Mouse (Mus musculus): ENCODE results near the gene Izumo1. TPM values are rescaled to one million over a fixed set of nuclear protein-coding genes. Genes with fewer than 3 reads are reported as not detected.

Gene Izumo1
- polyA plus RNA-seq, 1 experiment from 2014 or later: 0.19 TPM

GRCm38 (mm10) chr7:45632499-45632898 lies 10.9 kb downstream of the Izumo1 start:
- no peak overlapping the region for H3K4me3 ChIP-seq (ENCODE audit: low read depth, low read length)
- peak; percentile 64 for DNase-seq (ENCODE audit: low spot score)

DNA sequence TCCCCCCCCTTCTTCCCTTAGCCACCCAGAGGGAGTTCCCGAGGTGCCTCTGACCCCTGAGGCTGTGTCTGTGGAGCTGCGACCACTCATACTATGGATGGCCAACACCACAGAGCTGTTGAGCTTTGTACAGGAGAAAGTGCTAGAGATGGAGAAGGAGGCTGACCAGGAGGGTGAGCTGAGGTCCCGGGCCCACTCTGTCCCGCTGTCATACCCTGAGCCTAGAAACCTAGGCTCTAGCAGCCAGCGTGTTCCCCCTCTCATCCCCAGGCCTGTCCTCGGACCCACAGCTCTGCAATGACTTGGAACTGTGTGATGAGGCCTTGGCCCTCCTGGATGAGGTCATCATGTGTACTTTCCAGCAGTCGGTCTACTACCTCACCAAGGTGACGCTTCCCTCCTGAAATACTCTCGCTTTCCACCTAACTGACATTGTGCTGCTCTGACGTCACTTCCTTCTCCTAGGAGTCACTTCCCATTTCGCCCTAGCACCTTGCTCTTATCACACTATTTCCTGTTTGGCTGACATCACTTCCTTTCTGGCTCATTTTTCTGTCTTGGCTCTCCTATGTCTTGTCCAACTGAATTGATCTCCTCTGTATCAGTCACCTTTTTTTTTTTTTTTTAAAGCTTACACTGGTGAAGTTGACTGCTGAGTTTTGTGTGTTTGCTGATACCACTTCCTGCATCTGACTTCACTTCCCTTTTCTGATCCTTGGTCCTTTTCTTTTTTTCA lies 13.5 kb downstream of the Izumo1 start:
- Histone ChIP-seq H3K4me1 (ENCODE audit: insufficient read depth, low read depth, low read length) (peaks cover 20% of the 10 kb centered on the region; the same call in 1 of the 2 replicates), H3K27me3 (replicated peaks; ENCODE audit: insufficient read depth, low read length) (no peaks in the 10 kb centered on the region), H3K9ac (replicated peaks; ENCODE audit: low read depth) (no peak overlapping the region), H3K36me3 (ENCODE audit: insufficient read depth, low read length) (0 out of 2 replicates have a peak, but pooled peaks cover 5% of the 10 kb centered on the region), H3K4me2 (replicated peaks; ENCODE audit: low read depth, low read length) (no peak overlapping the region), H3K9me3 (ENCODE audit: low read length) (no peaks in the 10 kb centered on the region), H3K27ac (ENCODE audit: low read length) (peak overlapping the region; percentile 71), H3K4me3 (ENCODE audit: low read depth, low read length) (no peak overlapping the region)
- ATAC-seq: peak; percentile 42
- 62% methylated on average over 11 of the region's 11 CpGs for WGBS
- no peak for TF ChIP-seq CTCF (IDR thresholded peaks at IDR 0.05)
- peak; percentile 85 for TF ChIP-seq EP300 (IDR thresholded peaks at IDR 0.05)
- DNase-seq (ENCODE audit: low spot score): peak; percentile 85

More at GRCm38 (mm10) chr7:45632499-45632898, 10.9 kb downstream of the Izumo1 start:
- H3K36me3 ChIP-seq (ENCODE audit: insufficient read depth, low read length): 0 out of 2 replicates have a peak, but pooled peaks cover 5% of the 10 kb centered on the region
- TF ChIP-seq CTCF (IDR thresholded peaks at IDR 0.05) (peak; percentile 65), EP300 (IDR thresholded peaks at IDR 0.05) (no peak)
- H3K9me3 ChIP-seq (ENCODE audit: low read length): no peaks in the 10 kb centered on the region
- no peak overlapping the region for H3K9ac ChIP-seq (replicated peaks; ENCODE audit: low read depth)
- peak overlapping the region; percentile 20; the same call in 1 of the 2 replicates for H3K27ac ChIP-seq (ENCODE audit: low read length)
- peak; percentile 20 for ATAC-seq
- WGBS: 27% methylated on average over 29 of the region's 35 CpGs
- H3K4me2 ChIP-seq (replicated peaks; ENCODE audit: low read depth, low read length): peak overlapping the region; percentile 34
- H3K4me1 ChIP-seq (ENCODE audit: insufficient read depth, low read depth, low read length): peaks cover 14% of the 10 kb centered on the region; the same call in 1 of the 2 replicates
- H3K27me3 ChIP-seq (replicated peaks; ENCODE audit: insufficient read depth, low read length): no peaks in the 10 kb centered on the region

- no peak overlapping the region for H3K4me2 ChIP-seq (replicated peaks; ENCODE audit: low read depth, low read length)
- H3K27ac ChIP-seq (ENCODE audit: low read length): peak overlapping the region; percentile 66
- peak; percentile 75 for DNase-seq (ENCODE audit: low spot score)
- H3K4me3 ChIP-seq (ENCODE audit: low read depth, low read length): no peak overlapping the region
- 41% methylated on average over 15 of the region's 15 CpGs for WGBS
- no peaks in the 10 kb centered on the region for H3K9me3 ChIP-seq (ENCODE audit: low read length)
- no peaks in the 10 kb centered on the region for H3K27me3 ChIP-seq (replicated peaks; ENCODE audit: insufficient read depth, low read length)
- H3K4me1 ChIP-seq (ENCODE audit: insufficient read depth, low read depth, low read length): peaks cover 23% of the 10 kb centered on the region; the same call in 1 of the 2 replicates
- TF ChIP-seq EP300 (IDR thresholded peaks at IDR 0.05) (peak; percentile 38; the same call in 1 of the 2 replicates), CTCF (IDR thresholded peaks at IDR 0.05) (no peak)
- ATAC-seq: peak; percentile 33
- 0 out of 2 replicates have a peak, but pooled peaks cover 5% of the 10 kb centered on the region for H3K36me3 ChIP-seq (ENCODE audit: insufficient read depth, low read length)
- no peak overlapping the region for H3K9ac ChIP-seq (replicated peaks; ENCODE audit: low read depth)
These were observed 14.4 kb downstream of the Izumo1 start for GRCm38 (mm10) chr7:45635711-45636688.

- 82% methylated on average over 6 of the region's 6 CpGs for WGBS
- ATAC-seq (no peak), DNase-seq (ENCODE audit: low spot score) (no peak)
- Histone ChIP-seq H3K9me3 (ENCODE audit: low read length) (no peaks in the 10 kb centered on the region), H3K4me3 (ENCODE audit: low read depth, low read length) (no peak overlapping the region), H3K4me1 (ENCODE audit: insufficient read depth, low read depth, low read length) (peaks cover 30% of the 10 kb centered on the region), H3K27me3 (replicated peaks; ENCODE audit: insufficient read depth, low read length) (no peaks in the 10 kb centered on the region), H3K36me3 (ENCODE audit: insufficient read depth, low read length) (0 out of 2 replicates have a peak, but pooled peaks cover 5% of the 10 kb centered on the region), H3K4me2 (replicated peaks; ENCODE audit: low read depth, low read length) (no peak overlapping the region), H3K27ac (ENCODE audit: low read length) (no peak overlapping the region), H3K9ac (replicated peaks; ENCODE audit: low read depth) (no peak overlapping the region)
- TF ChIP-seq CTCF (IDR thresholded peaks at IDR 0.05) (no peak), EP300 (IDR thresholded peaks at IDR 0.05) (no peak)
These were observed 16.1 kb downstream of the Izumo1 start for GRCm38 (mm10) chr7:45637710-45638109.

DNA sequence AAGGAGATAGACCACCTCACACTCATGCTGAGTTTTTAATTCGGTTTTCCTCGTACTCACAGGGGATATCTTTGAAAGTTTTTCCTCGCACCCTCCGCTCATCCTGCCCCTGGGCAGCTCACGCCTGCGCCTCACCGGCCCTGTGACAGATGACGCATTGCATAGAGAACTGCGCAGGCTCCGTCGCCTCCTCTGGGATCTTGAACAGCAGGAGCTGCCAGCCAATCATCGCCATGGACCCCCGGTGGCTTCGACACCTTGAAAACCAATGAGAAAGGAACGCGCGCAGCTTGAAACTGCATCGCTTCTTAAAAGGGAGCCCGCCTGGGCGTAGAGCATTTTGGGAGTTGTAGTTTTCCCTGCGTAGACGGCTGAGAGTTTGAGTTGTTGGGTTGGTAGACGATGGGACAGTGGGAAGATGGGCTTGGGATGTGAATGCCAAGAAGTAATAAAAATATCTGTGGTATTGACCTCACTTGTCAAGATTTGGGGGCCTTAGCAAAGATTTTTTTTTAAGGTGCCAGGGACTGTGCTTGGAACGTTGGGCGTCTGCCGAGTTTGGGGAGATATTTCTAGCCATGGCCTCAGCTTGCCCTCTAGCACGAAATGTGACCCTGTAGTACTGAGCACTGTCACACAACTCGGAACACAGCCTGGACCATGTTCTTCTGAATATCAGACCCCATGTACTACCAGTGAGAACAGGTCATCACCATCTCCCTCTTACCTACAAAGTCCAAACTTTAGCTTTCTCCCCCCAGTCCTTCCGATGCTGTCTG lies 17.2 kb downstream of the Izumo1 start:
- ATAC-seq (peak; percentile 80), DNase-seq (ENCODE audit: low spot score) (peak; percentile 98)
- 0 out of 2 replicates have a peak overlapping the region, but pooled peaks have one; percentile 14 for H3K27ac ChIP-seq (ENCODE audit: low read length)
- no peak overlapping the region; the same call in 1 of the 2 replicates for H3K4me2 ChIP-seq (replicated peaks; ENCODE audit: low read depth, low read length)
- H3K9me3 ChIP-seq (ENCODE audit: low read length): no peaks in the 10 kb centered on the region
- TF ChIP-seq CTCF (IDR thresholded peaks at IDR 0.05) (no peak), EP300 (IDR thresholded peaks at IDR 0.05) (no peak)
- no peaks in the 10 kb centered on the region for H3K27me3 ChIP-seq (replicated peaks; ENCODE audit: insufficient read depth, low read length)
- H3K4me3 ChIP-seq (ENCODE audit: low read depth, low read length): no peak overlapping the region; the same call in 1 of the 2 replicates
- peaks cover 35% of the 10 kb centered on the region for H3K4me1 ChIP-seq (ENCODE audit: insufficient read depth, low read depth, low read length)
- 38% methylated on average over 29 of the region's 29 CpGs for WGBS
- no peaks in the 10 kb centered on the region for H3K36me3 ChIP-seq (ENCODE audit: insufficient read depth, low read length)
- H3K9ac ChIP-seq (replicated peaks; ENCODE audit: low read depth): no peak overlapping the region

Data from lung, postnatal 0 days (tissue).